Mouse (Mus musculus) heart, postnatal 0 days (tissue): ENCODE measurements around the gene Mgl2. TPM values are rescaled to one million over a fixed set of nuclear protein-coding genes. Genes with fewer than 3 reads are reported as not detected.
"Not testable (repeated sequence)": the region's sequence is repeated elsewhere in the genome, so short reads cannot be mapped to it uniquely, and the experiment has no call there.

ENCODE experiments used
- ATAC-seq: fragments of 200-750 bp; cut with Nextera tagmentation; 2 replicates; pipeline ENCODE4 v1.8.0; 2017; ENCODE audit warnings: low read depth, moderate number of reproducible peaks, moderate library complexity; ENCODE audit not compliant: insufficient read depth
- DNase-seq: peaks from one replicate; pipeline ENCODE4 v3.0.0-alpha.2; 2016; ENCODE audit warnings: low spot score
- H3K27ac ChIP-seq: fragments of 300-500 bp; sonication (generic); 2 replicates; pipeline ENCODE4 v1.5.1; 2014; ENCODE audit warnings: low read depth, mild to moderate bottlenecking
- H3K27me3 ChIP-seq: fragments of 300-500 bp; sonication (generic); 2 replicates; pipeline ENCODE4 v1.6.1; 2014; ENCODE audit warnings: low read length, mixed read lengths; ENCODE audit not compliant: control insufficient read depth, insufficient read depth
- H3K36me3 ChIP-seq: fragments of 300-500 bp; sonication (generic); replicated peaks from 2 replicates; pipeline ENCODE4 v1.6.1; 2014; ENCODE audit warnings: low read length, mixed read lengths; ENCODE audit not compliant: control insufficient read depth, insufficient read depth
- H3K4me1 ChIP-seq: fragments of 300-500 bp; sonication (generic); 2 replicates; pipeline ENCODE4 v1.6.1; 2014; ENCODE audit warnings: antibody characterized with exemption; ENCODE audit not compliant: control insufficient read depth, insufficient read depth
- H3K4me2 ChIP-seq: fragments of 300-500 bp; sonication (generic); 2 replicates; pipeline ENCODE4 v1.6.1; 2014; ENCODE audit warnings: low read depth, mild to moderate bottlenecking, low read length, moderate library complexity
- H3K4me3 ChIP-seq: fragments of 300-500 bp; sonication (generic); 2 replicates; pipeline ENCODE4 v1.5.1; 2014; ENCODE audit warnings: low read depth, low read length
- H3K9ac ChIP-seq: fragments of 300-500 bp; sonication (generic); replicated peaks from 2 replicates; pipeline ENCODE4 v1.6.1; 2014; ENCODE audit warnings: low read depth, low read length, mixed read lengths
- H3K9me3 ChIP-seq: fragments of 300-500 bp; sonication (generic); replicated peaks from 2 replicates; pipeline ENCODE4 v1.6.1; 2016; ENCODE audit warnings: low read length; ENCODE audit not compliant: control insufficient read depth
- CTCF ChIP-seq: IDR thresholded peaks from 2 replicates; pipeline ENCODE4 v1.5.1; 2016; ENCODE audit warnings: antibody characterized with exemption, control low read depth, low read depth
- EP300 ChIP-seq: IDR thresholded peaks from 2 replicates; pipeline ENCODE4 v1.6.1; 2016; ENCODE audit warnings: antibody characterized with exemption, low read depth
- WGBS: fragments of 180-500 bp; shearing (Covaris S2); extraction: QIAGEN DNeasy Blood & Tissue Kit; methylation state at CpG from one replicate; pipeline ENCODE4 v1.1.7; 2014; 5-methylcytosine and 5-hydroxymethylcytosine counted together
- polyA plus RNA-seq: library from polyadenylated mRNA; unstranded; fragments of >200 nt; fragmentation: Nextera tagmentation; extraction: Ambion mirVana; gene quantifications from 2 replicates; pipeline ENCODE4 v1.2.1, GENCODE M21; 2015
- total RNA-seq: library from RNA; depleted of rRNA; stranded (reverse); fragments of >200 nt; gene quantifications from 2 replicates; pipeline ENCODE4 v1.2.3, GENCODE M21; 2014; ENCODE audit warnings: low replicate concordance

The Mgl2 gene
- total and polyA plus RNA-seq, 2 experiments from 2014 or later: not detected

GRCm38 (mm10) chr11:70162336-70162735 is 32.2 kb downstream of the Mgl2 start:
- no peaks in the 10 kb centered on the region for H3K27me3 ChIP-seq
- H3K36me3 ChIP-seq: no peaks in the 10 kb centered on the region
- H3K4me3 ChIP-seq: no peak overlapping the region
- DNase-seq (no peak), ATAC-seq (no peak)
- H3K4me1 ChIP-seq: no peaks in the 10 kb centered on the region
- no peak overlapping the region for H3K9ac ChIP-seq
- no peaks in the 10 kb centered on the region for H3K9me3 ChIP-seq
- TF ChIP-seq EP300: no peak
- TF ChIP-seq CTCF: no peak
- WGBS: 59% methylated on average over 3 of the region's 3 CpGs
- no peak overlapping the region for H3K4me2 ChIP-seq
- no peak overlapping the region for H3K27ac ChIP-seq

GRCm38 (mm10) chr11:70165972-70166921 is 36.1 kb downstream of the Mgl2 start:
- H3K27ac ChIP-seq: no peak overlapping the region
- DNase-seq: no peak

GRCm38 (mm10) chr11:70168136-70168535 is 38.0 kb downstream of the Mgl2 start:
- no peak for TF ChIP-seq EP300
- no peak for TF ChIP-seq CTCF

More at GRCm38 (mm10) chr11:70165972-70166921, 36.1 kb downstream of the Mgl2 start:
- H3K36me3 ChIP-seq: no peaks in the 10 kb centered on the region
- ATAC-seq: no peak
- H3K4me3 ChIP-seq: no peak overlapping the region
- TF ChIP-seq CTCF (no peak), EP300 (no peak)
- H3K9me3 ChIP-seq: no peaks in the 10 kb centered on the region
- H3K4me2 ChIP-seq: no peak overlapping the region
- no peaks in the 10 kb centered on the region for H3K4me1 ChIP-seq
- 60% methylated on average over 16 of the region's 16 CpGs for WGBS
- no peaks in the 10 kb centered on the region for H3K27me3 ChIP-seq
- H3K9ac ChIP-seq: no peak overlapping the region

GRCm38 (mm10) chr11:70169471-70169870 is 39.3 kb downstream of the Mgl2 start:
- WGBS: 89% methylated on average over 7 of the region's 7 CpGs
- H3K9me3 ChIP-seq, H3K27ac ChIP-seq, ATAC-seq, H3K4me2 ChIP-seq, H3K4me1 ChIP-seq, H3K27me3 ChIP-seq, H3K36me3 ChIP-seq, H3K9ac ChIP-seq, DNase-seq, H3K4me3 ChIP-seq: not testable (repeated sequence)

More at GRCm38 (mm10) chr11:70168136-70168535, 38.0 kb downstream of the Mgl2 start:
- Histone ChIP-seq H3K36me3 (no peaks in the 10 kb centered on the region), H3K4me2 (no peak overlapping the region), H3K27ac (no peak overlapping the region), H3K4me3 (no peak overlapping the region), H3K9me3 (no peaks in the 10 kb centered on the region), H3K27me3 (no peaks in the 10 kb centered on the region), H3K4me1 (no peaks in the 10 kb centered on the region), H3K9ac (no peak overlapping the region)
- ATAC-seq (no peak), DNase-seq (no peak)
- WGBS: 51% methylated on average over 7 of the region's 7 CpGs

- ATAC-seq (no peak), DNase-seq (no peak)
- 73% methylated on average over 7 of the region's 7 CpGs for WGBS
- Histone ChIP-seq H3K9me3 (no peaks in the 10 kb centered on the region), H3K4me1 (no peaks in the 10 kb centered on the region), H3K27me3 (no peaks in the 10 kb centered on the region), H3K27ac (no peak overlapping the region), H3K4me2 (no peak overlapping the region), H3K9ac (no peak overlapping the region), H3K4me3 (no peak overlapping the region), H3K36me3 (no peaks in the 10 kb centered on the region)
- TF ChIP-seq CTCF: no peak
- no peak for TF ChIP-seq EP300
These were observed 40.2 kb downstream of the Mgl2 start for GRCm38 (mm10) chr11:70170291-70170690.
